Mouse (Mus musculus) liver, embryonic 16.5 days (tissue): ENCODE results near the gene Sertad2. TPM values are rescaled to one million over a fixed set of nuclear protein-coding genes. Genes with fewer than 3 reads are reported as not detected.

Experiments used
- ATAC-seq: fragments of 200-750 bp; cut with Nextera tagmentation; 2 replicates; pipeline ENCODE4 v1.8.0; 2017; ENCODE audit warnings: low read depth, mild to moderate bottlenecking, moderate number of reproducible peaks, moderate library complexity
- H3K27ac ChIP-seq: fragments of 300-500 bp; sonication (generic); 2 replicates; pipeline ENCODE4 v1.5.1; 2014; ENCODE audit warnings: mild to moderate bottlenecking, low read length
- H3K27me3 ChIP-seq: fragments of 300-500 bp; sonication (generic); 2 replicates; pipeline ENCODE4 v1.6.1; 2014; ENCODE audit warnings: low read depth, low read length, mixed read lengths; ENCODE audit not compliant: control insufficient read depth, insufficient read depth
- H3K36me3 ChIP-seq: fragments of 300-500 bp; sonication (generic); 2 replicates; pipeline ENCODE4 v1.6.1; 2014; ENCODE audit warnings: mild to moderate bottlenecking; ENCODE audit not compliant: control insufficient read depth, insufficient read depth
- H3K4me1 ChIP-seq: fragments of 300-500 bp; sonication (generic); 2 replicates; pipeline ENCODE4 v1.6.1; 2014; ENCODE audit warnings: low read depth, low read length, mixed read lengths; ENCODE audit not compliant: control insufficient read depth
- H3K4me2 ChIP-seq: fragments of 300-500 bp; sonication (generic); 2 replicates; pipeline ENCODE4 v1.6.1; 2014; ENCODE audit warnings: low read depth, low read length, mixed read lengths
- H3K4me3 ChIP-seq: fragments of 300-500 bp; sonication (generic); 2 replicates; pipeline ENCODE4 v1.5.1; 2014; ENCODE audit warnings: low read depth, mild to moderate bottlenecking, low read length
- H3K9ac ChIP-seq: fragments of 300-500 bp; sonication (generic); 2 replicates; pipeline ENCODE4 v1.6.1; 2014; ENCODE audit warnings: low read depth, low read length
- H3K9me3 ChIP-seq: fragments of 300-500 bp; sonication (generic); replicated peaks from 2 replicates; pipeline ENCODE4 v1.6.1; 2016; ENCODE audit warnings: low read length; ENCODE audit not compliant: control insufficient read depth
- WGBS: fragments of 180-500 bp; shearing (Covaris S2); extraction: QIAGEN DNeasy Blood & Tissue Kit; methylation state at CpG from one replicate; pipeline ENCODE4 v1.1.7; 2014; ENCODE audit not compliant: insufficient replicate concordance; 5-methylcytosine and 5-hydroxymethylcytosine counted together
- polyA plus RNA-seq: library from polyadenylated mRNA; unstranded; fragments of >200 nt; fragmentation: Nextera tagmentation; extraction: Ambion mirVana; gene quantifications from 2 replicates; pipeline ENCODE4 v1.2.1, GENCODE M21; 2015

Gene Sertad2
- polyA plus RNA-seq, 1 experiment from 2014 or later: 34.9 TPM

DNA sequence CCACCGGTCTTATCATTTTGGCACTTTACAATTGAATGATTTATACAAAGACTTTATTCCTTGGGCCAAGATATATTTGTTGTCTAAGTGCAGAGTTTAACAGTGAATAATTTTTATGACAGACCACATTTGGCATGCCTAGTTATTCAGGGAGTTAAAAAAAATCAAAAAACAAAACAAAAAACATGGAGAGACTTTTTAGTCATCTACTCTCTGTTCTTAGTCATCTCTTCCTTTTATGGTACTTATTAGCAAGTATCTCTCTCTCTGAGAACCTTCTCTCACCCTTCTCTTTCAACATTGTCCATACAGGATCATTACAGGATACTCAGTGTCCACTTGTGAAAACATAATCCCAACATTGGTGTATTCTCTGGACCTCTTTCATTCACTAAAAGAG lies 42.2 kb downstream of the Sertad2 start:
- H3K36me3 ChIP-seq: no peaks in the 10 kb centered on the region
- no peaks in the 10 kb centered on the region; the same call in 1 of the 2 replicates for H3K4me1 ChIP-seq
- no peak overlapping the region for H3K4me3 ChIP-seq
- no peaks in the 10 kb centered on the region for H3K9me3 ChIP-seq
- 63% methylated on average over 1 of the region's 1 CpGs for WGBS
- no peak for ATAC-seq
- H3K27ac ChIP-seq: no peak overlapping the region
- H3K27me3 ChIP-seq: no peaks in the 10 kb centered on the region
- no peak overlapping the region for H3K9ac ChIP-seq
- no peak overlapping the region for H3K4me2 ChIP-seq

DNA sequence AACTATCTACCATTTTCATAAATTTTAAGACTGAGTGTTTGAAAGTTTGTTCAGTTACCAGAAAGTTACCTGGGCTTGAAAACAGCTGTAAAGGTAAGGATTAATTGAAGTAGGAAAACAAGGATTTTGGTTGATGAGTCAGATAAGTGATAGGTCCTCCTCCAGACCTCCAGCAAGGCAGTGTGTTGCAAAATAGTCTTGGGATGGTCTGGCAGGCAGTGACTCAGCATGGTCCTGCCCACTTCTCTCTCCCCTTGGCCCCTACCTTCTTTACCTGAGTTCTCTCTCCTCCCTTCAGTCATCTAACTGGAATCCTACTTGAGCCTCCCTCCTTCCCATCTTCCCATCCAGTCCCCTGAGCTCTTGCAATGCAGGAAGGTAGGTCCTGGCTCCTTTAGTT lies 43.1 kb downstream of the Sertad2 start:
- no peak overlapping the region for H3K4me3 ChIP-seq
- no peak overlapping the region for H3K27ac ChIP-seq
- no peaks in the 10 kb centered on the region for H3K36me3 ChIP-seq
- no peaks in the 10 kb centered on the region for H3K9me3 ChIP-seq
- no peak overlapping the region for H3K4me2 ChIP-seq
- no peaks in the 10 kb centered on the region for H3K27me3 ChIP-seq
- ATAC-seq: no peak
- no peak overlapping the region for H3K9ac ChIP-seq
- H3K4me1 ChIP-seq: no peaks in the 10 kb centered on the region; the same call in 1 of the 2 replicates

GRCm38 (mm10) chr11:20589393-20589792 lies 46.3 kb downstream of the Sertad2 start:
- ATAC-seq: no peak
- Histone ChIP-seq H3K4me3 (no peak overlapping the region), H3K27ac (no peak overlapping the region), H3K27me3 (no peaks in the 10 kb centered on the region), H3K9me3 (no peaks in the 10 kb centered on the region), H3K36me3 (no peaks in the 10 kb centered on the region), H3K4me1 (no peaks in the 10 kb centered on the region), H3K9ac (no peak overlapping the region), H3K4me2 (no peak overlapping the region)
- WGBS: 49% methylated on average over 2 of the region's 2 CpGs

DNA sequence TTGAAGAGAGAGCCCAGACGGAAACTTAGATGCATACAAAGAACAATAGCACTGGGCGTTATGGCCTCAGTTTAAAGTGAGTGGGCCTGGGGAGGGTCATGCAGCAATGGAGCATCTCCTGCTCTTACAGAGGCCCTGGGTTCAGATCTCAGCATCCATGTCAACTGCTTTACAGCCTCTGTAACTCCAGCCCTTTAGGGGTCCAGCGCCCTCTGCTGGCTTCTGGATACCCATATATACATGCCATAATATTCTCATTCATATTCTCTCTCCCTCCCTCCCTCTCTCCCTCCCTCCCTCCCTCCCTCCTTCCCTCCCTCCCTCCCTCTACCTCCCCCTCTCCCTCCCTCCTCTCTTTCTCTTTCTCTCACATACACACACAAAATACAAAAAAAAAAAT lies 49.0 kb downstream of the Sertad2 start:
- Histone ChIP-seq H3K36me3 (no peaks in the 10 kb centered on the region), H3K4me1 (no peaks in the 10 kb centered on the region), H3K4me3 (no peak overlapping the region), H3K9me3 (no peaks in the 10 kb centered on the region), H3K9ac (no peak overlapping the region), H3K27ac (no peak overlapping the region), H3K27me3 (no peaks in the 10 kb centered on the region), H3K4me2 (no peak overlapping the region)
- WGBS: 62% methylated on average over 3 of the region's 3 CpGs
- no peak for ATAC-seq

GRCm38 (mm10) chr11:20594229-20595201 lies 51.5 kb downstream of the Sertad2 start:
- no peak for ATAC-seq
- Histone ChIP-seq H3K9me3 (no peaks in the 10 kb centered on the region), H3K27me3 (no peaks in the 10 kb centered on the region), H3K9ac (no peak overlapping the region), H3K36me3 (no peaks in the 10 kb centered on the region), H3K27ac (no peak overlapping the region), H3K4me3 (no peak overlapping the region), H3K4me2 (no peak overlapping the region), H3K4me1 (no peaks in the 10 kb centered on the region)
- 52% methylated on average over 22 of the region's 22 CpGs for WGBS

DNA sequence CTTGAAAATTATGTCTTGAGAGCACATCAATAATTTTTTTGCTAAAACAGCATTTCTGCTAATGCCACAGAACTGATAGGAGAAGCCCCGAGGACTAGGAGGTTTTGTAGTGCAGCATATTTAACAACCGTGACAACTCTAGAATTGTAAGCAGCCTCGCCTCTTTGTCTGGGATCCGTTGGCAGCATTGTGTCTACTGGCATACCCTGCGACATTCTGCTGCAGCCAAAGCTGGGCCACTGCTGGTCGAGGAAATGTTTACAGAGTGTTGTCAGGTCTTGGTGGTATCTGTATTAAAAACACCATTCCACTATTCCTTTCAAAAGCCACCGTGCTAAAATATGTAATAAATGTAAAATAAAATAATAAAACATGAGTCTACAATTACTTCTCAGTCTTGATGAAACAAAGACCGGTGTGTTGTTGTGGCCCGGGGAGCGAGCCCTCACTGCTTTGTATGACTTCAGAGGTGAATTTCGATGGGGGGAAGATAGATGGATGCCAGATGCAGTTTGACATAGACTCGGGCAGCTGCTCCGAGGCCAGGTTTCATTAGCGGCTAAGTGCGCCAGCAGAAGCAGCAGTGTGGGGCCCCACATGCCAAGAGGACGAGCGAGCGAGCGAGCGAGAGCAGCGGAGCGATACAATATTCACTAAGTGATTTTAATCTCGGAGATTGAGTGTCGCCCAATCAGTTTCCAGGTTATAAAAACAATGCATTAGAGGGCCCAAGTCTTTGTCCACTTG lies 60.2 kb downstream of the Sertad2 start:
- Histone ChIP-seq H3K4me2 (no peak overlapping the region), H3K9ac (no peak overlapping the region), H3K27ac (no peak overlapping the region), H3K9me3 (no peaks in the 10 kb centered on the region), H3K27me3 (no peaks in the 10 kb centered on the region), H3K4me1 (no peaks in the 10 kb centered on the region), H3K36me3 (no peaks in the 10 kb centered on the region), H3K4me3 (no peak overlapping the region)
- 78% methylated on average over 24 of the region's 24 CpGs for WGBS
- no peak for ATAC-seq

DNA sequence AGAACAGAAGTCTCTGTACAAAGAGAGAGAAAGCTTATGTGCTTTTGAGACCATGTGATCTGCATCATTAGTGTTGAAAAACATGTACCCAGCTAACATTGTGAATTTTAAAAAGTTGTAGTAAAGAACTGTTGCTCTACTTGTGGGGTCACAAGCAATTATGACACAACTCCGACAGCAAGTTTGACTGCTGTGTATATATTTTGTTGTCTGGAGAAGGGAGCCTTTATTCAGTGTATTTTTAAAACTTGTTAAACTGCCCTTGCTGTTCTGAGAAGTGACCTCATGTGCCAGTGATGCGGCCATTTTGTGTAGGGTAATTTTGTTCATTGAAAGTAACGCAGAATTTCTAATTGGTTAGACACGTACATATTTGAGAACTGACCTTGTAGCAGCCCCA lies 61.1 kb downstream of the Sertad2 start:
- Histone ChIP-seq H3K27me3 (no peaks in the 10 kb centered on the region), H3K36me3 (no peaks in the 10 kb centered on the region), H3K9me3 (no peaks in the 10 kb centered on the region), H3K27ac (no peak overlapping the region), H3K4me3 (no peak overlapping the region), H3K9ac (no peak overlapping the region), H3K4me2 (no peak overlapping the region), H3K4me1 (no peaks in the 10 kb centered on the region)
- WGBS: 78% methylated on average over 4 of the region's 4 CpGs
- no peak for ATAC-seq

- WGBS: 66% methylated on average over 7 of the region's 7 CpGs
- H3K4me2 ChIP-seq: no peak overlapping the region
- H3K9ac ChIP-seq: no peak overlapping the region
- no peak for ATAC-seq
- no peaks in the 10 kb centered on the region for H3K27me3 ChIP-seq
- H3K4me3 ChIP-seq: no peak overlapping the region
- H3K9me3 ChIP-seq: no peaks in the 10 kb centered on the region
- H3K27ac ChIP-seq: no peak overlapping the region
- no peaks in the 10 kb centered on the region for H3K36me3 ChIP-seq
- H3K4me1 ChIP-seq: no peaks in the 10 kb centered on the region
These were observed 62.6 kb downstream of the Sertad2 start for GRCm38 (mm10) chr11:20605613-20606012.

GRCm38 (mm10) chr11:20608442-20608841 lies 65.4 kb downstream of the Sertad2 start:
- no peak overlapping the region for H3K9ac ChIP-seq
- no peaks in the 10 kb centered on the region for H3K36me3 ChIP-seq
- WGBS: 64% methylated on average over 11 of the region's 11 CpGs
- no peaks in the 10 kb centered on the region for H3K9me3 ChIP-seq
- H3K4me1 ChIP-seq: no peaks in the 10 kb centered on the region
- no peak overlapping the region for H3K27ac ChIP-seq
- ATAC-seq: no peak
- H3K4me3 ChIP-seq: no peak overlapping the region
- H3K4me2 ChIP-seq: no peak overlapping the region
- no peaks in the 10 kb centered on the region for H3K27me3 ChIP-seq
